Mouse (Mus musculus): ENCODE data around the gene Fgf5.
A peak's percentile ranks its signal among the peaks of the same experiment; 100 is the strongest.

The Fgf5 gene

DNA sequence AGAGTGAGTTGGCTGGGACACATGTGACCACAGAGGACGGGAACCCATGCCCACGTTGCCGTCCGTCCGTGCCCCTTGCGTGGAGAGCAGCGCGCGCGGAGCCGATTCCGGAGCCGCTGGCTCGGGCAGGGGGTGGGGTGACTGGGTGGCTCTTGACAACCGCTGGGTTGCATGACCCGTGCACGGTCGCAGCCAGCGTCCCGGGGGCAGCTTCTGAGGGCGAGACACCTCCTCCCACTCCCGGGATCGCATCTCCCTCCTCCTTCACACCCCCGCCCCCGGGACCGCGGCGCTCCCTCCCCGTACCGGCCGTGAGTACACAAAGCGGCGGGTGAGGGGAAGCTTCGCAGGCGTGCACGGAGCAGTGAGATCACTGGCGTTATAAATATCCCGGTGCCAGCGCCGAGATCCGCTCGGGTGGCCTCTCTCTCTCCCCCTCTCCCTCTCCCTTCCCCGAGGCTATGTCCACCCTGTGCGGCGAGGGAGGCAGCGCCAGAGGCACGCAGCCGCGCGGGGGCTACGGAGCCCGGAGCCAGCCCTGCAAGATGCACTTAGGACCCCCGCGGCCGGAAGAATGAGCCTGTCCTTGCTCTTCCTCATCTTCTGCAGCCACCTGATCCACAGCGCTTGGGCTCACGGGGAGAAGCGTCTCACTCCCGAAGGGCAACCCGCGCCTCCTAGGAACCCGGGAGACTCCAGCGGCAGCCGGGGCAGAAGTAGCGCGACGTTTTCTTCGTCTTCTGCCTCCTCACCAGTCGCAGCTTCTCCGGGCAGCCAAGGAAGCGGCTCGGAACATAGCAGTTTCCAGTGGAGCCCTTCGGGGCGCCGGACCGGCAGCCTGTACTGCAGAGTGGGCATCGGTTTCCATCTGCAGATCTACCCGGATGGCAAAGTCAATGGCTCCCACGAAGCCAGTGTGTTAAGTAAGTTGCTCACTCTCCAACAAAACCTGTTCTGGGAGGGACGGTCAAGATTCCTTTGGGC, at the start of gene Fgf5:
TSS of gene Fgf5 (plus strand) at position 347 of the 984 bp plus-strand sequence.
- ATAC-seq (ENCODE audit: insufficient number of reproducible peaks, low FRiP score, low TSS enrichment) = peak; percentile 27

DNA sequence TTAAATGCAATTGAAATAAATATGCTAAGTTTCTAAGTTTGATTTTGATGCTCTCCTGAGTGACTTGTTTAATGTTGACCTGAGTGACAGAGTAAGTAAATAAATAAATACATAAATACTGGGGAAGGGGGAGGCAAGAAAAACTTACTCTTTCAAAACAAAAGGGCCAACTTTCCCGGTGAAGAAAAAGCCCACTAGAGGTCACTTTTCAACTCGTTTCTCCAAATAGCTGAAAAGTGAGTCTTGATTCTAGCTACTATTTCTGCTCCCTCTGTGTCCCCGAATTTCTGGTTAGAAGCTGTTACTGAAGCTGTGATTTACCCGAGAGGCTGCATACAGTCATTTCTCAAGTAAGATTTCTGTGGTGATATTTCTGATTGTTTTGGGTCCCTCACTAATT, 41.5 kb upstream of the Fgf5 start:
- no peak for ATAC-seq (ENCODE audit: insufficient number of reproducible peaks, low FRiP score, low TSS enrichment)

DNA sequence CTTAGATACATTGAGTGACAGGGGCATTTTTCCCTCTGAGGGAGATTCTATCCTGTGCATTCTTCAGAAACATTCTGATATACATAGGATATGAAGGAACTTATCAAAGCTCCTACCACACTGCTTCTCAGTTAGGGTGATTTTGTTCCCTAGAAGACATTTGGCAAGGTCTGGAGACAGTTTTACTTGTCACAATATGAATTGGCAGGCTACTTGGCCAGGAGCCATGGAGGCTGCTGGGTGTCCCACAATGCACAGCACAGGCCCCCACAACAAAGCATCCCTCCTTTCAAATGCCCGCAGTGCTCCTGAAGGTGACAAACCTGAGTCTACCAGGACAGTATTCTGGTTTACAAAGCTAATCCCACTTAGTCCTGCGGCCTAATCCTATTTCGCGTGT, 32.0 kb upstream of the Fgf5 start:
- ATAC-seq (ENCODE audit: insufficient number of reproducible peaks, low FRiP score, low TSS enrichment) = no peak

DNA sequence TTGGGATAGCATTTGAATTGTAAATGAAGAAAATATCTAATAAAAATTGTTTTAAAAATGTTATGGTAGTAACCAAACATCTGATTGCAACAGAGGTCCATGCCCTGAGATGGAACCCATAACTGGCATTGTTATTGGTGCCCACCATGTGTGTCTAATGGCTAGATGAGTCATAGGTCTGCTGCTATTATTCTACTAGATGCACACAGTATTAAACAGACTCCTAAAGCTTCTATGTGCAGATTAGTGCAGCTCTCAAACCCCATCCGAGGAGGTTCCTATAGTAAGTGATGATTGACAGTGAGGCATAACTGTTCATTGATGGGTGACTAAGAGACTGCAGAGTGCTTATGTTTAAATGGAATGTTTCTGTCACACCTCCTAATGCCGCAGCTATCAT, 27.3 kb upstream of the Fgf5 start:
- ATAC-seq (ENCODE audit: insufficient number of reproducible peaks, low FRiP score, low TSS enrichment) = no peak

DNA sequence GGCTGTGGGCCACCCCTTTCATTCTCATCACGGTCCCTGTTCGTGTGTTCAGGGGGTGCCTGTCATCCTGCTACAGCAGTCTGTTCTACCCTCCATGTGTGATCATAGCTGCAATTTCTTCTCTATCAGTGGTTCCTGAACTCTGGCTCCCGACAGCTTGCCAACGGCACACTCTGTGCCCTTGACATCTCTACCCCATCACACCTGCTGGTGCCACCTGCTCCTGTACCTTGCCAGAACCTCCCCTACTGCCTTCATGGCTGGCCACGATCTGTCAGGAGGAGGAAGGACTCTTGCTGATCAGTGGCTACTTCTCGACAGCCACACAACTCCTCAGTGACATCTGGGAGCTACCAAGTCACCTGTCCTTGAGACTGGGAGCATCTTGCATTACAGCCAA, 24.5 kb upstream of the Fgf5 start:
- ATAC-seq (ENCODE audit: insufficient number of reproducible peaks, low FRiP score, low TSS enrichment) = peak; percentile 87

DNA sequence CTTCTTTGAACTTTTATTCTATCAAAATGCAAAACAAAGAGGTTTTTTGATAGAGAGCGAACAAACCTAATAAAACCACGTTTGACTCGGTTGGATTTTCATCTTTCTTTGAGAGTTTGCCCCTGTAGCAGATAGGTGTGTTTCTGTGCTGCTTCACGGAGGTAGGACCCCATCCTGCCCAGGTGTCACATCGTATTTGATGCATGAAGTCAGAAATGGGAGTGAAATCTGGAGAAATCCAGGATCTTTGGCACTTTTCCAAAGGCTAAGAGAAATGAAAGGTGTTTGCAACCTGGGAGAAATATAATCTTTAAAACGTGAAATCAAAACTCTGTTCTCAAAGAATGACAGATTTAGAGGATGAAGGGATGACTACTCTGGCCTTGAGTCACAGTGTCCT, 15.5 kb upstream of the Fgf5 start:
- ATAC-seq (ENCODE audit: insufficient number of reproducible peaks, low FRiP score, low TSS enrichment) = no peak

DNA sequence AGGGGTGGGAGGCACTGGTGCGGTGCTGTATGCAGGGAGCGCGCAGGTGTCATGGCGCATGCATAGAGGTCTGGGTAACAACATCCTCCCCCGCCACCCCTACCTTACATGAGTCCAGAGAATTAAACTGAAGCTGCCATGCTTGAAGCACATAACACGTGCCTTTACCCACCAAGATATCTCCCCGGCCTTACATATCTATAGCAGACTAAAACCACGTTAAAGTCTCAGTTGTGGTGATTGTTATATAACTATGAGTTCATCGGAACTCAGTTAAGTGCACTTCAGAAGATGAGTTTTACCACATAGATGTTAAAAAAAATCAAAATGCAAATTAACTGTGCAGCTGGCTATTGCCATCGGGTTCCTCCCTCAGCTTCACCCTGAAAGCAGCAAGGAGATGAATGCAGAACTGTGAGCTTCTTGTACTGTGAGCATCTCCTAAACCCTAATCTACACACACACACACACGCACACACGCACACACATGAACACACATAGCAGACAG, 12.6 kb upstream of the Fgf5 start:
- no peak for ATAC-seq (ENCODE audit: insufficient number of reproducible peaks, low FRiP score, low TSS enrichment)

DNA sequence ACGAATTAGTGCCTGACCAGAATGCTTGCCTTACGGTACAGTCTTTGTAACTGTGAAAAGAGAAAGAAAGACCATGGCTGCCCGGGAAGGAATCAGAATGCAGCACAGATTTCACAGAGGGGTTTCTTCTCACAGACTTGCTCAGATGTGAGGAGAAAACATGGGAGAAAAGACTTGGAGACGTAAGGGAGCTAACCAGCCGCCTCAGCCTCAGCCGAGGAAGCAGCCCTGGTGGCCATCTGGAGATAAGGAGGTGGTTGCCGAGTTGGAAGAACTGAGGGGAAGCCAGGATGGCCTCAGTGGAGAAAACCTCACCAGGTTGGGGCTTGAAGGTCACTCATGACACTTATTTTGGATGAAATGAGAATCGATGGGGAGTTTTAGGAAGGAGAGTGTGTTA, 8.7 kb upstream of the Fgf5 start:
- ATAC-seq (ENCODE audit: insufficient number of reproducible peaks, low FRiP score, low TSS enrichment) = no peak

DNA sequence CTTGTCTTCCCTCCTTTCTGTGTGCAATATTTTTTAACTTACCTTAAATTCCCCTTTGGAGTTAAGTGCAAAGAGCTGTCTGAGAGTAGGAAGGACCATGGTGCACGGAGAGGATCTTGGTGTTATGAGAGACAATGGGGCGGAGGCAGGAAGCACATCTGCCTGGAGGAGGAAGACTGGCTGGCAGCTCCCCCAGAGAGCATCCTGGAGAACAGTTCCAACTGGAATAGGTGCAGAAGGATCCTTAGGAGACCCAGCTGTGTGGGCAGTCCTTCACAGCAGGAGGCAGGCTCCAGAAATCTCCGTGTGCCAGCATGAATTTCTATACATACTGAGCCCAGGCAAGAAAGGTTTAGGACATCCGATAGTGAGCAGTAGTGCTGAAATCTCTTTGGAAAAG, 8.0 kb upstream of the Fgf5 start:
- ATAC-seq (ENCODE audit: insufficient number of reproducible peaks, low FRiP score, low TSS enrichment) = no peak

DNA sequence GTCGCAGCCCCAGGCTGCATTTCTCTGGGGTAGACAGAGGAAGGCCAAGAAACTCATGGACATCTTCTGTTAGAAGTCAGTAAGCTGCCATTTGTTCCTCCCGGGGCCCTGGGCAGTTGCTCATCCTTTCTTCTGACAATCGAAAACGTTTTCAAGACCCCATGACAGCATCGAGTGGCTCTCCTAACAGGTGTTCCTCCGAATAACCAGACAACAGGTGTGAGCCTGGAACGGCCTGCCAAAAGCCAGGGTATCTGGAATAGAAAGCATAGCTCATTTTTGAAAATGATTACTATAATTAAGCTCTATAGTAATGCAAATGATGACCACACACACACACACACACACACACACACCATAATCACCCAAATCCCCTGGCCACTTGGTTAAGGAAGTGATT, 7.2 kb upstream of the Fgf5 start:
- no peak for ATAC-seq (ENCODE audit: insufficient number of reproducible peaks, low FRiP score, low TSS enrichment)

DNA sequence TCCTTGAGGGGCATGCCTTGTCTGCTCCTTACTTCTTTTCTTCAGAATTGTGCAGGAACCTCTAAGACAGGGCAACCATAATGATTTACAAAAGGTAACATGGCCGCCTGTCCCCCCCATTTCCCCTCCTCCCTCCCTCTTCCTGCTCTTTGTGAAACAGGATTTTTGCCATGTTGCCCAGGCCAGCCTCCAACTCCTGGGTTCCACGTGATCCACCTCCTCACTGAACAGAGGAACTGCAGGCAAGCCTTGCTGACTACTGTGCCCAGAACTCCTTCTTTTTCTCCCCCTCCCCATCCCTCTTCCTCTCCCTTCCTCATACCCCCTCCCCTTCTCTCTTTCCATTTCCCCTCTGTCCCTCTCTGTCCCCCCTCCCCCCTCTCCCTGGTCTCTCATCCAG, 6.5 kb upstream of the Fgf5 start:
- ATAC-seq (ENCODE audit: insufficient number of reproducible peaks, low FRiP score, low TSS enrichment) = no peak

DNA sequence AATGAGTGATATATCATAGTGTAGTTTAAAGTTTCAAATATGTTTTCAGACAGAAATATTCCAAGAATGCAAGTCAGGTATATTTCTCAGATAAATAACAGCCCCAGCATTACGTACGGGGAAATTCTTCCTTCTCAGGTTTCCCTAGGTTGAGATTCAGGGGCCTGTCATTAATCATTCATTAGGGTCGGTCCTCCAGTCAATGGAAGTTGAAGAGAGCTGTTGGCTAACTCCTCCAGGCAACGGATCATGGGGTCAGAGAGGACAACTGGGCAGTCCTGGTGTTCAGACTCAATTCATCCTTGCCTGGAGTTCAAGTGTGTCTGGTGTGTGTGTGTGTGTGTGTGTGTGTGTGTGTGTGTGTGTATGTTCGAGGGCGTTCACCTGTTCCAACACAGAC, 837 bp upstream of the Fgf5 start:
- no peak for ATAC-seq (ENCODE audit: insufficient number of reproducible peaks, low FRiP score, low TSS enrichment)

DNA sequence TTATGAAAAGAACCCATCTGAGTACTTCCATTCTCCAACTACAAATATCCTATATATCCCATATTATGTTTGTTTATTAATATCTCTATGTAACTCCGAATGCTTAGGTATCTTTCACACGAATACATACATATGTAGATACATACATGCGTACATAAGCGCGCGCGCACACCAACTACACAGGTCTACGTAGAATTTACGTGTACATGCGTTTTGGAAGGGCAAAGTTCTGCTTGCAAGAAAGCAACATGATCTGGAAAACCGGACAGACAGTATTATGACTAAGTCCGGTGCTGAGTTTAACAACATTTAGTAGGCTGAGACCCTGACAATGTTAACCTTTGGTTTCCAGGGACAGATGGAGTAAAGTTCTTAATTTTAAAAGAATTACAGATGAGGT, 1.2 kb downstream of the Fgf5 start:
- ATAC-seq (ENCODE audit: insufficient number of reproducible peaks, low FRiP score, low TSS enrichment) = no peak

DNA sequence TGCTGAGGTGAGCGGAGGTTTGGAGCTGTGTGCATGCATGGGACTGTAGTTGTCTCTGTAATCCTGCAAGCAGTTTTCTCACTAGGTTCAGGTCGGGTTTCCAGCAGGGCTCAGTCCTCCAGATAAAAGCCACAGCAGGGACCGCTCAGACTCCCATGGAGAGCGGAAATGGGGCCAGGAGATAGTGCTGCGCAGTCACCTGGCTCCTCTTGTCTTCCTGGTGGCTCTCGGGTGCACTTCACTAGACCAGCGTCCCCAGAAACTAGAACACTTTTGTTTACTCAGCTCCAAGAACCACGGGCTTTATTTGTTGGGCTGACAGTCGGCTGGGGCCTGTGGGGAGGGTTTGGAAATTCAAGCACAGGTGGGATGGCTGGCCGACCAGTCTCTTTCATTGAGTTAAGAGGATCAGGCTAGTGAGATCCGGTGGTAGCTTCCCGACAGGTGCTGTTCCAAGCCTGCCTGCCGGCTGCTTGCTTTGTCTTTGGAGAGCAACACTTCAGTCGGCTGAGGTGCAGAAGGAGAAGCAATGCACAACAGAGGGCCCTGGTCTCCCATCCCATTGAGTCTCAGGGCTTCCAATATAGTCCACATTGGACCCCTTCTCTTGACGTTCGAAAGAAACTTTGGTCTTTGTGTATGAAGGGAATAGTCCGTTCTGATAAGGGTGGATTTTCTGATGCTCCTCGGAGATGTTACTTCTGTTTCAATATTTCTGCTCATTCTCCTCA, 1.9 kb downstream of the Fgf5 start:
- 0 out of 2 replicates have a peak, but pooled peaks have one; percentile 22 for ATAC-seq (ENCODE audit: insufficient number of reproducible peaks, low FRiP score, low TSS enrichment)

DNA sequence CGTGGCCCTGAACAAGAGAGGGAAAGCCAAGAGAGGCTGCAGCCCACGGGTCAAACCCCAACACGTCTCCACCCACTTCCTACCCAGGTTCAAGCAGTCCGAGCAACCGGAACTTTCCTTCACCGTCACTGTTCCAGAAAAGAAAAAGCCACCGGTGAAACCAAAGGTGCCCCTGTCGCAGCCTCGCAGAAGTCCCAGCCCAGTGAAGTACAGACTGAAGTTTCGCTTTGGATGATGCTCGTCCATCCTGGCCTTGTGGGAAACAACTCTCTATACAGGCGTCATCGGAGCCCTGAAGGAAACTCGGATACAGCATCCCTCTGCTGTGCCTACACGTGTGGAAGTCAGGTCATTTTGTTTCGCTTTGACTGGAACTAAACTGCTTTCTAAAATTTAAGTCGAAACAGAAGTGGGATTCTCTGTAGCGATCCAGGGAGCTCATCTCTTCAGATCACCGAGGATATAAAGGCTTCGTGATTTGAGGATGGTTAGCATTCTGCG, 21.4 kb downstream of the Fgf5 start:
- no peak for ATAC-seq (ENCODE audit: insufficient number of reproducible peaks, low FRiP score, low TSS enrichment)

DNA sequence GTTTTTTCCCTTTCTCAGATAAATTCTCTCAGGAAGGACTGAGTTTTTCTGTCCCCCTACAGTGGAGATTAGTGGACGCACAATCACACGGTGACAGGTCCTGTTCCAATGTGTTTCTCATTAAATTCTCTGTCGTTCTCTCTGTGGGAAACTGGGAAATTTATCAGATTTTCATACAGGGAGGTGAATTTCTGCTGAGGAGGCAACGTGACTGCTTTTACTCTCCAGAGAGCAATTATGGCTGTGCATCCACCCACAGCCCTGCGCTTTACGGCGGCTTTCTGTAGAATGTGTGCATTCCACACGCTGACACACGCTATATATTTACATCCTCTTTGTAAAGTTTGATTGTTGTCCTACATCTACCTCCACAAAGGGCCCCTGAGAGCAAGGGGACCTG, 28.0 kb downstream of the Fgf5 start:
- ATAC-seq (ENCODE audit: insufficient number of reproducible peaks, low FRiP score, low TSS enrichment) = no peak

DNA sequence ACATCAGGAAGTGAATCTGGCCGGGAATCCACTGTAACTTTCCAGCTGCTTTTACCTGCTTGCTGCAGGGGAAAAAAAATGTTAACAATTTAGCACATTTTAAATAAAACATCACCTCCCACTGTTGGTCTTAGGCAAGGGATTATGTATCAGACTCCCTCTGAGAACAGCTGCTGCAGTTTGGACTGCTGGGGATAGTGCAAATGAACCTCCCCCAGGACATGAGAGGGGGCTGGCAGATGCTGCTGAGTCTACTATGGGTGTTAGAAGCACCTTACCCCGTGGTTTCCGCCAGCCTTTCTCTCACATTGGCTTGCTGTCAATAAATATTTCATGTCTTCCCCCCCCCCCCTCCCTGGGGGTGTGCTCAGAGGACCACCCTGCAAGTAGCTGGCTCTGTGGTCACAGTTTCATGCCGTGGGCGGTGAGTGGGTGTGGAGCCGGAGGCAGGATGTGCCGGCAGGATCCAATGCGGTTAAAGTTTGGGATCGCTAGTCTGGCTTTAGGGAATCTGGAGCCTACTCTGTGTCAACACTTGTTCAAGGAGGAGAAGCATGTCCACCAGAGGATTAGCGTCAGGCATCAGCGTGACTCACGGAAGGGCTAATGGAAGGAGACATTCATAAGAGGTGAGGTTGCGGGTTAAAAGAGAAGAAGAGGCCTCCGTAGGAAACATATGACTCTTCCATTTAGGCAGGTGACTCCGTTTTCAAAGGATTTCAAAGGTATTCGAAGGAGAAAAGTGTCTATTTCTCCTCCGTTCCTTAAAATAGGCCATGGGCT, 29.9 kb downstream of the Fgf5 start:
- no peak for ATAC-seq (ENCODE audit: insufficient number of reproducible peaks, low FRiP score, low TSS enrichment)

DNA sequence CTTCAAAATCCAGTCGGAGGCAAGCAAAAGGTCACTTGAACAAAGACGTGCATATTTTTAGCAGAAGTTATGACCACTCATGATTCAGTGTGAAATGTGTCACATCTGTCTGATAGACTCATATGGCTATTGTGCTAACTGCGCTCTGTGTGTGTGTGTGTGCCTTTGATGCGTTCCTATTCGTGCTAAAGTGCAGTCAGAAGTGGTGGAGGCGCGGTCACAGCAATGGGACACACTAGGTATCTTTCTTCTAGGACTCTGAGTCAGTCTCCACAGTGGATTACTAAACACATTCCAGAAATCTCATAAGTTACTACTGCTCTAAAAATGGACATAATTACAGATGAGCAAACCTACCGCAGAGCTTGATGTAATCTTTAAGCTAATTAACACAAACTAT, 36.7 kb downstream of the Fgf5 start:
- no peak for ATAC-seq (ENCODE audit: insufficient number of reproducible peaks, low FRiP score, low TSS enrichment)

DNA sequence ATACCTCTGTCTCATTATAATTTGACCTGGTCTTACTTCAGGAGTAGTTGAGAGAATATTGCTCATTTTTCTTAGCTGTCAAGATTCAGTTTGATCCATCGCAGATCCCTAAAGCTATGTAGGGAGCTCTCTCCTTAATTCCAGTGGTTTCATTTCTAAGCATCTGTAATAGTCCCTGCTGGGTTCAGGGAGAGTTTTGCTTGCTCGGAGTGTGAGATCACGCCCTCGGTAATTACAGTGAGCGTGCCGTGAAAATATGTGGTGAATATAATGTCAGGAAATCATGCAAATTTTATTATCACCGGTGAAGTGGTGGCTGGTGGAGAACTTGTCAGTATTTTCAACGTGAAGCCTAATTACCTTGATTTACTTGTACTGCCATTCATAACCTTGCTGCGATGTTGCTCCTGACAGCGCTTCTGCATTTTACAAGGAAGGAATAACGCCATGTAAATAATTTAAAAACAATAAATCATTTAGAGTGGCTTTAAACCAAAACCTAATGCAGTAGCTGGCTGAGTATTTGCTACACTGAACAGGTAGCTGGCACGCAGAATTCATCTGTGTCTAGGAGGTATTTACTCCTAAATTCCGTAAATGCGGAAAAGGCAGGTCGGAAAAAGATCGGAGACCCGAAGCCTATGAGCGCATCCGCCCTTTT, 38.5 kb downstream of the Fgf5 start:
- no peak for ATAC-seq (ENCODE audit: insufficient number of reproducible peaks, low FRiP score, low TSS enrichment)
